Comparison of ENCODE assay signal across 9 mouse cellular contexts in genomic region chr4:155838187-155839153, GRCm38 (mm10). TPM values are rescaled to one million over a fixed set of nuclear protein-coding genes. Genes with fewer than 3 reads are reported as not detected.
DNase-seq lines count a peak whose midpoint lies in the region; ATAC-seq and TF ChIP-seq lines count a peak whose summit lies in the region.
"Had no signal": no experiment of that assay in that cellular context is flagged by ENCODE, and none has a peak within 500 bp of the region (broad histone marks: within the 10 kb centered on the region; RNA-seq: fewer than 3 reads in every experiment).

No protein-coding gene starts in this region.

- peak; percentile 28 for ATAC-seq in lung, embryonic 14.5 days (ENCODE audit: insufficient read depth)
- no peak for ATAC-seq in neural tube, embryonic 15.5 days (ENCODE audit: low FRiP score)
- no peak for ATAC-seq in cerebellum, adult (ENCODE audit: insufficient number of reproducible peaks, low FRiP score, low TSS enrichment)

- peak; percentile 86 for DNase-seq in lung, embryonic 14.5 days
- no peak for DNase-seq in lung, postnatal 36 days
- DNase-seq in heart, postnatal 36 days = peak; percentile 54 to 59
- DNase-seq in embryo, embryonic 10 days (ENCODE audit: low spot score) = no peak
- DNase-seq in frontal cortex, adult 2 months (ENCODE audit: extremely low spot score in 1 of 2, low spot score in 1 of 2) = no peak

- WGBS in lung, embryonic 14.5 days = 29% methylated on average over 8 of the region's 8 CpGs
- WGBS in neural tube, embryonic 15.5 days = 59% methylated on average over 8 of the region's 8 CpGs

- peak overlapping the region; percentile 13; the same call in 1 of the 2 replicates for H3K4me3 ChIP-seq in lung, embryonic 14.5 days (ENCODE audit: low read depth, low read length)
- no peak overlapping the region for H3K4me3 ChIP-seq in embryonic fibroblast, embryonic 13.5 days (ENCODE audit: insufficient read depth, low read length)
- no peak overlapping the region for H3K4me3 ChIP-seq in neural tube, embryonic 15.5 days (replicated peaks)

- H3K36me3 ChIP-seq in lung, embryonic 14.5 days (ENCODE audit: insufficient read depth) = peaks cover 19% of the 10 kb centered on the region; the same call in 1 of the 2 replicates
- no peaks in the 10 kb centered on the region; the same call in 1 of the 2 replicates for H3K36me3 ChIP-seq in neural tube, embryonic 15.5 days

- H3K4me2 ChIP-seq in lung, embryonic 14.5 days = peak overlapping the region; percentile 96
- H3K4me2 ChIP-seq in neural tube, embryonic 15.5 days = no peak overlapping the region; the same call in 1 of the 2 replicates

- intact Hi-C loops in heart, postnatal 36 days (cut with DNase I) = loop anchor here (10.0 kb wide), 1 partner anchor 266 kb away; the partner anchor contains the start of gene 9430015G10Rik

- no peak overlapping the region for H3K9ac ChIP-seq in lung, embryonic 14.5 days
- no peak overlapping the region for H3K9ac ChIP-seq in neural tube, embryonic 15.5 days (replicated peaks)

- TF ChIP-seq CTCF in lung, embryonic 14.5 days (IDR thresholded peaks at IDR 0.05; ENCODE audit: low read depth) = no peak
- TF ChIP-seq CTCF in embryonic fibroblast, embryonic 13.5 days (IDR thresholded peaks at IDR 0.05; ENCODE audit: borderline replicate concordance, insufficient read depth, low read length) = no peak

- TF ChIP-seq POLR2A in embryonic fibroblast, embryonic 13.5 days (IDR thresholded peaks at IDR 0.05; ENCODE audit: low read depth, low read length) = peak; percentile 46

- no peaks in the 10 kb centered on the region for H3K9me3 ChIP-seq in lung, embryonic 14.5 days (ENCODE audit: low read depth, low read length)
- no peaks in the 10 kb centered on the region for H3K9me3 ChIP-seq in neural tube, embryonic 15.5 days (replicated peaks)

- H3K27ac ChIP-seq in lung, embryonic 14.5 days (ENCODE audit: low read depth) = peak overlapping the region; percentile 96
- H3K27ac ChIP-seq in embryonic fibroblast, embryonic 13.5 days (ENCODE audit: insufficient read depth, low read length) = peak overlapping the region; percentile 100
- peak overlapping the region; percentile 48 for H3K27ac ChIP-seq in neural tube, embryonic 15.5 days (replicated peaks)

- 0 out of 2 replicates have a peak, but pooled peaks cover 3% of the 10 kb centered on the region for H3K27me3 ChIP-seq in lung, embryonic 14.5 days (ENCODE audit: insufficient read depth, low read length)
- H3K27me3 ChIP-seq in neural tube, embryonic 15.5 days (replicated peaks) = peaks cover 13% of the 10 kb centered on the region

- H3K4me1 ChIP-seq in lung, embryonic 14.5 days (ENCODE audit: insufficient read depth) = peaks cover 33% of the 10 kb centered on the region
- H3K4me1 ChIP-seq in embryonic fibroblast, embryonic 13.5 days (ENCODE audit: control insufficient read depth, insufficient read depth, low read length) = peaks cover 10% of the 10 kb centered on the region
- peaks cover 27% of the 10 kb centered on the region for H3K4me1 ChIP-seq in neural tube, embryonic 15.5 days

RNA-seq across cellular contexts. Expression of gene Mxra8, which starts 1.0 kb away (rescaled TPM):
- polyA plus RNA-seq in lung, embryonic 14.5 days (2014; fragmentation: Nextera tagmentation; extraction: Ambion mirVana) = 148 and 155 TPM in 2 replicates
- polyA plus RNA-seq in embryonic fibroblast, embryonic 13.5 days (2011; ENCODE audit: insufficient read length, low read depth, missing spikeins) = 441 and 484 TPM in 2 replicates
- total RNA-seq in heart, postnatal 36 days (2021) = 10 to 100 TPM; 27.4 to 33.7 TPM
- 28.3 and 35.4 TPM in 2 replicates for polyA plus RNA-seq in neural tube, embryonic 15.5 days (2015; fragmentation: Nextera tagmentation; extraction: Ambion mirVana)
- 19.0 and 19.3 TPM in 2 replicates for polyA plus RNA-seq in frontal cortex, adult 2 months (2012; rRNA removed)
- total RNA-seq: megakaryocyte progenitor cell, adult 5-6 weeks had no signal

RNA-seq across cellular contexts. Expression of gene Aurkaip1, which starts 7.4 kb away (rescaled TPM):
- 124 and 136 TPM in 2 replicates for polyA plus RNA-seq in lung, embryonic 14.5 days (2014; fragmentation: Nextera tagmentation; extraction: Ambion mirVana)
- polyA plus RNA-seq in embryonic fibroblast, embryonic 13.5 days (2011; ENCODE audit: insufficient read length, low read depth, missing spikeins) = 73.1 and 74.4 TPM in 2 replicates
- 100 to 1,000 TPM; 114 to 116 TPM for total RNA-seq in heart, postnatal 36 days (2021)
- 147 and 152 TPM in 2 replicates for polyA plus RNA-seq in neural tube, embryonic 15.5 days (2015; fragmentation: Nextera tagmentation; extraction: Ambion mirVana)
- 126 and 131 TPM in 2 replicates for polyA plus RNA-seq in frontal cortex, adult 2 months (2012; rRNA removed)

RNA-seq across cellular contexts. Expression of gene Dvl1, which starts 8.7 kb away (rescaled TPM):
- 11.3 and 17.8 TPM in 2 replicates for polyA plus RNA-seq in lung, embryonic 14.5 days (2014; fragmentation: Nextera tagmentation; extraction: Ambion mirVana)
- polyA plus RNA-seq in embryonic fibroblast, embryonic 13.5 days (2011; ENCODE audit: insufficient read length, low read depth, missing spikeins) = 38.5 and 41.4 TPM in 2 replicates
- total RNA-seq in heart, postnatal 36 days (2021) = 10 to 100 TPM; 46.2 to 54.2 TPM
- polyA plus RNA-seq in neural tube, embryonic 15.5 days (2015; fragmentation: Nextera tagmentation; extraction: Ambion mirVana) = 11.5 and 28.6 TPM in 2 replicates
- polyA plus RNA-seq in frontal cortex, adult 2 months (2012; rRNA removed) = 129 and 134 TPM in 2 replicates

RNA-seq across cellular contexts. Expression of gene Tas1r3, which starts 24.7 kb away (rescaled TPM):
- polyA plus RNA-seq in lung, embryonic 14.5 days (2014; fragmentation: Nextera tagmentation; extraction: Ambion mirVana) = 0.16 and 0.22 TPM in 2 replicates
- 0.14 TPM in 1 of 2 replicates, not detected in the other for polyA plus RNA-seq in embryonic fibroblast, embryonic 13.5 days (2011; ENCODE audit: insufficient read length, low read depth, missing spikeins)
- under 1 TPM; 0.27 to 0.28 TPM for total RNA-seq in heart, postnatal 36 days (2021)
- polyA plus RNA-seq in neural tube, embryonic 15.5 days (2015; fragmentation: Nextera tagmentation; extraction: Ambion mirVana) = 0.36 and 0.46 TPM in 2 replicates
- polyA plus RNA-seq in frontal cortex, adult 2 months (2012; rRNA removed) = 0.36 and 0.38 TPM in 2 replicates

RNA-seq across cellular contexts. Expression of gene Ccnl2, which starts 26.2 kb away (rescaled TPM):
- 172 and 174 TPM in 2 replicates for polyA plus RNA-seq in lung, embryonic 14.5 days (2014; fragmentation: Nextera tagmentation; extraction: Ambion mirVana)
- 74.3 and 91.9 TPM in 2 replicates for polyA plus RNA-seq in embryonic fibroblast, embryonic 13.5 days (2011; ENCODE audit: insufficient read length, low read depth, missing spikeins)
- 10 to 100 TPM; 31.0 to 34.0 TPM for total RNA-seq in heart, postnatal 36 days (2021)
- 137 and 139 TPM in 2 replicates for polyA plus RNA-seq in neural tube, embryonic 15.5 days (2015; fragmentation: Nextera tagmentation; extraction: Ambion mirVana)
- polyA plus RNA-seq in frontal cortex, adult 2 months (2012; rRNA removed) = 127 and 144 TPM in 2 replicates

Comparison
In these comparisons a context has a peak if more than half of its experiments do, and no peak if none do; other contexts are left out.
1. DNase-seq: peak in lung, embryonic 14.5 days (single experiment) and heart, postnatal 36 days (2 of 2); none in lung, postnatal 36 days (single experiment), embryo, embryonic 10 days (single experiment) and frontal cortex, adult 2 months (0 of 2).
2. H3K27ac ChIP-seq: peak in every context shown above with its lines; median percentile 100 in embryonic fibroblast, embryonic 13.5 days; 96 in lung, embryonic 14.5 days; 48 in neural tube, embryonic 15.5 days.